Mouse (Mus musculus) stomach, postnatal 0 days (tissue): ENCODE data around the gene B4galnt2.

ENCODE experiments used
- CTCF ChIP-seq: IDR thresholded peaks from 2 replicates; pipeline ENCODE4 v1.5.1; 2016; ENCODE audit warnings: antibody characterized with exemption, low read depth, mild to moderate bottlenecking, moderate library complexity
- EP300 ChIP-seq: optimal IDR thresholded peaks from 2 replicates; pipeline ENCODE3; 2016; ENCODE audit warnings: antibody characterized with exemption

DNA sequence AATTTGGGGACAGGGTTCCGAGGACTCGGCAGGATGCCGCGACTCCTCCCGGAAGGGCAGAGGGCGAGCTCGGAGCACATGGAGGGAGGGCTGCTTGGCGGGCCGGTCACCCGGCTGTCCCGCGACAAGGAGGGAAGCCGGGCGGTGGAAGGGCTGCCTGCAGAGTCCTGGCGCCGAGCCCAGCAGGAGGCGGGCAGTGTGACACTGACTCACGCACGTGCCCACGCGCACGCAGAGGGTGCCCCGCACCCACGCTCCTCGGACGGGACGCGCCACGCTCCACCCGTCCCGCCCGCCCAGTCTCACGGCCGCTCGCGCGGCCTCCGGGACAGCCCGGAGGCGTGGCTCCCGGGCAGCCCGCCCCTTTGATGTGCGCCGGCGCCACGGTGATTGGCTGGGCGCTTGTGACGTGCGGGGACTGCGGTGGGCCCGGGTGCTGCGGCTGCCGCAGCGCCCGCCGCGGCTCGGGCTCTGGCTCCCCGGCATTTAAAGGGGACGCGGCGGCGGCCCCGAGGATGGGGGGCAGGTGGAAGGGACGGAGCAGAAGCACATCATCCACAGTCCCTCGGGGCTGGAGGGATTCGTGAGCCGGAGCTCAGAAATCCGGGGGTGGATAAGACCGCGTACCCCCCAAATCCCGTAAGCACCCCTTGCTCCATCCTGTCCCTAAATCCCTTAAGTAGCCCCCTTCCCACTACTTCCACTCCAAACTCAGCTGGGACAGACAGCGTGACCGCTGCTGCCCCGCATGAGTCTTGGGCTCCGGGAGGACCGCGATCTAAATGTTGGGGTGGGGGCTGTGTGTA, 90.4 kb downstream of the B4galnt2 start, which contains the start of gene Phospho1:
- TF ChIP-seq CTCF (no peak), EP300 (no peak)
